13 mouse cellular contexts compared by ENCODE assay signal in the genomic region with DNA sequence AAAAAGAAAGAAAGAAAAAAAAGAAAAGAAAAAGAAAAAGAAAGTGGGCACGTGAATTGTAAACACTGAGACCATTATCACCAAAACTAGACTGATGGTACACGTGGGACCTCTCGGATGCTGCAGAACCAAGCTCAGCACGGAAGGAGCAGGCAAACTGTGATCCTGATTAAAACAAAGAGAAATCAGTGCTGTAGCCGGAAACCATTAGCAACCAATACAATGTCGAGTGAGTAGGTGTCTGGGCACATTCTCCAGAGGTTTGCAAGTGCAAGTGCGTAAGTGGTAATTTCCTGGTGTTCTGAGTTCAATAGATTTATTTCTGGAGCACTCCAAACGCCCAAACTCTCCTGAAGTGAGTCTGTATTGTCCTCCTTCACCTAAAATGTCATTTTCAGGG.
A peak's percentile ranks its signal among the peaks of the same experiment; 100 is the strongest.
DNase-seq lines count a peak whose midpoint lies in the region; ATAC-seq and TF ChIP-seq lines count a peak whose summit lies in the region.
"Had no signal": no experiment of that assay in that cellular context is flagged by ENCODE, and none has a peak within 500 bp of the region (broad histone marks: within the 10 kb centered on the region; RNA-seq: fewer than 3 reads in every experiment).

No protein-coding gene starts in this region.

- no peak for TF ChIP-seq CTCF in brain, embryonic 14.5 days (IDR thresholded peaks at IDR 0.05; ENCODE audit: borderline replicate concordance, extremely low read depth, insufficient read depth, insufficient read length)

- H3K9ac ChIP-seq in hindbrain, embryonic 14.5 days, result no peak overlapping the region
- no peak overlapping the region for H3K9ac ChIP-seq in limb, embryonic 11.5 days (ENCODE audit: low read length)
- H3K9ac ChIP-seq: heart, embryonic 12.5 days; liver, embryonic 15.5 days had no signal

- 45% methylated on average over 8 of the region's 8 CpGs for WGBS in hindbrain, embryonic 14.5 days
- WGBS in hindbrain, embryonic 10.5 days, result 69% methylated on average over 8 of the region's 8 CpGs
- 25% methylated on average over 8 of the region's 8 CpGs for WGBS in limb, embryonic 11.5 days

- H3K36me3 ChIP-seq in hindbrain, embryonic 14.5 days (replicated peaks; ENCODE audit: control insufficient read depth, insufficient read depth), result no peaks in the 10 kb centered on the region
- no peaks in the 10 kb centered on the region for H3K36me3 ChIP-seq in hindbrain, embryonic 10.5 days
- H3K36me3 ChIP-seq in limb, embryonic 11.5 days (ENCODE audit: control insufficient read depth, insufficient read depth, low read length), result no peaks in the 10 kb centered on the region
- H3K36me3 ChIP-seq: heart, embryonic 12.5 days; liver, embryonic 15.5 days had no signal

- H3K4me1 ChIP-seq in hindbrain, embryonic 14.5 days (replicated peaks; ENCODE audit: control insufficient read depth, insufficient read depth, low read length), result peaks cover 8% of the 10 kb centered on the region; the same call in 1 of the 2 replicates
- 0 out of 2 replicates have a peak, but pooled peaks cover 5% of the 10 kb centered on the region for H3K4me1 ChIP-seq in hindbrain, embryonic 10.5 days (replicated peaks)
- H3K4me1 ChIP-seq in limb, embryonic 11.5 days (ENCODE audit: control insufficient read depth, insufficient read depth, low read length), result 0 out of 2 replicates have a peak, but pooled peaks cover 2% of the 10 kb centered on the region
- H3K4me1 ChIP-seq: heart, embryonic 12.5 days; liver, embryonic 15.5 days had no signal

- no peak overlapping the region for H3K4me2 ChIP-seq in hindbrain, embryonic 14.5 days (replicated peaks)
- H3K4me2 ChIP-seq in limb, embryonic 11.5 days (ENCODE audit: low read depth, severe bottlenecking), result no peak overlapping the region
- H3K4me2 ChIP-seq: heart, embryonic 12.5 days; liver, embryonic 15.5 days had no signal

- no peak for TF ChIP-seq POLR2A in brain, embryonic 14.5 days (IDR thresholded peaks at IDR 0.05; ENCODE audit: borderline replicate concordance, extremely low read depth, insufficient read depth, insufficient read length, poor library complexity, severe bottlenecking)

- H3K27me3 ChIP-seq in hindbrain, embryonic 14.5 days (ENCODE audit: control insufficient read depth, insufficient read depth, low read length), result no peaks in the 10 kb centered on the region
- no peaks in the 10 kb centered on the region for H3K27me3 ChIP-seq in hindbrain, embryonic 10.5 days (ENCODE audit: insufficient read depth, poor library complexity, severe bottlenecking)
- H3K27me3 ChIP-seq in limb, embryonic 11.5 days (ENCODE audit: control insufficient read depth, insufficient read depth, low read length), result no peaks in the 10 kb centered on the region
- H3K27me3 ChIP-seq: heart, embryonic 12.5 days; liver, embryonic 15.5 days had no signal

- peak; percentile 64; the same call in 1 of the 2 replicates for ATAC-seq in hindbrain, embryonic 14.5 days (ENCODE audit: low FRiP score)
- ATAC-seq in limb, embryonic 11.5 days (ENCODE audit: insufficient number of reproducible peaks, low FRiP score, low TSS enrichment, low read depth), result peak; percentile 62; the same call in 1 of the 2 replicates
- ATAC-seq in activated CD4-positive, CD25-positive, alpha-beta regulatory T cell, adult 4 months, result no peak
- ATAC-seq in inflammation-experienced regulatory T-cells, adult 6 months, result no peak

- H3K4me3 ChIP-seq in hindbrain, embryonic 14.5 days (replicated peaks; ENCODE audit: low read length), result no peak overlapping the region
- H3K4me3 ChIP-seq in hindbrain, embryonic 10.5 days, result no peak overlapping the region
- H3K4me3 ChIP-seq in limb, embryonic 11.5 days (ENCODE audit: low read depth, low read length), result no peak overlapping the region
- H3K4me3 ChIP-seq: heart, embryonic 12.5 days; liver, embryonic 15.5 days had no signal

- no peaks in the 10 kb centered on the region for H3K9me3 ChIP-seq in hindbrain, embryonic 14.5 days (ENCODE audit: control insufficient read depth, low read length)
- H3K9me3 ChIP-seq in hindbrain, embryonic 10.5 days, result no peaks in the 10 kb centered on the region
- no peaks in the 10 kb centered on the region for H3K9me3 ChIP-seq in limb, embryonic 11.5 days (ENCODE audit: control insufficient read depth, low read length)
- H3K9me3 ChIP-seq: heart, embryonic 12.5 days; liver, embryonic 15.5 days had no signal

- H3K27ac ChIP-seq in hindbrain, embryonic 14.5 days, result 0 out of 2 replicates have a peak overlapping the region, but pooled peaks have one; percentile 52
- H3K27ac ChIP-seq in hindbrain, embryonic 10.5 days, result no peak overlapping the region
- H3K27ac ChIP-seq in limb, embryonic 11.5 days (replicated peaks; ENCODE audit: low read depth, low read length), result no peak overlapping the region
- H3K27ac ChIP-seq: liver, embryonic 15.5 days had no signal

- DNase-seq in hindbrain, embryonic 14.5 days (ENCODE audit: low spot score), result no peak
- no peak for DNase-seq in hindbrain, embryonic 10.5 days (ENCODE audit: low spot score)
- DNase-seq in ES-CJ7 (ENCODE audit: low read depth, low spot score), result peak; percentile 4
- peak; percentile 26 for DNase-seq in brain, embryonic 14.5 days (ENCODE audit: low read depth)
- peak; percentile 54 for DNase-seq in limb, embryonic 11.5 days (ENCODE audit: low spot score)
- DNase-seq: adrenal gland, adult 8-10 months; heart, postnatal 36 days; kidney, adult 18-20 months; right cerebral cortex, adult 18-20 months had no signal

Comparison
In these comparisons a context has a peak if more than half of its experiments do, and no peak if none do; other contexts are left out.
1. ATAC-seq: peak in hindbrain, embryonic 14.5 days (single experiment) and limb, embryonic 11.5 days (single experiment); none in activated CD4-positive, CD25-positive, alpha-beta regulatory T cell, adult 4 months (single experiment) and inflammation-experienced regulatory T-cells, adult 6 months (single experiment).
2. DNase-seq: peak in ES-CJ7 (single experiment), brain, embryonic 14.5 days (single experiment) and limb, embryonic 11.5 days (single experiment); none in hindbrain, embryonic 14.5 days (single experiment) and hindbrain, embryonic 10.5 days (single experiment).